Mouse (Mus musculus) brain, embryonic 14.5 days (tissue): ENCODE measurements around the gene Prex1. TPM values are rescaled to one million over a fixed set of nuclear protein-coding genes. Genes with fewer than 3 reads are reported as not detected.
A peak's percentile ranks its signal among the peaks of the same experiment; 100 is the strongest.

ENCODE experiments used
- DNase-seq: peaks from one replicate; pipeline ENCODE4 v3.0.0-alpha.2; 2011; ENCODE audit warnings: low read depth
- CTCF ChIP-seq: fragments of 200-500 bp; IDR thresholded peaks from 2 replicates; pipeline ENCODE4 v1.5.1; 2012; ENCODE audit warnings: inconsistent platforms, mild to moderate bottlenecking, moderate library complexity, borderline replicate concordance; ENCODE audit not compliant: insufficient read depth, insufficient read length; ENCODE audit errors: extremely low read depth
- POLR2A ChIP-seq: fragments of 200-500 bp; IDR thresholded peaks from 2 replicates; pipeline ENCODE4 v1.6.1; 2012; ENCODE audit warnings: mild to moderate bottlenecking, inconsistent platforms, borderline replicate concordance; ENCODE audit not compliant: poor library complexity, insufficient read depth, insufficient read length, severe bottlenecking; ENCODE audit errors: extremely low read depth
- polyA plus RNA-seq: library from polyadenylated mRNA; depleted of rRNA; stranded (reverse); fragments of >200 nt; gene quantifications from 2 replicates; pipeline ENCODE4 v1.2.3, GENCODE M21; 2012

Prex1 gene
- polyA plus RNA-seq, 1 experiment: 49.4 TPM

- no peak for DNase-seq
- TF ChIP-seq CTCF: no peak
- TF ChIP-seq POLR2A: no peak
Measured at GRCm38 (mm10) chr2:166560826-166561225, 152.8 kb downstream of the Prex1 start.

GRCm38 (mm10) chr2:166559531-166559930 is 154.1 kb downstream of the Prex1 start:
- TF ChIP-seq POLR2A (no peak), CTCF (no peak)
- no peak for DNase-seq

GRCm38 (mm10) chr2:166555508-166555907 is 158.1 kb downstream of the Prex1 start:
- peak; percentile 58 for DNase-seq
- peak; percentile 65; the same call in 1 of the 2 replicates for TF ChIP-seq CTCF
- no peak for TF ChIP-seq POLR2A

GRCm38 (mm10) chr2:166554169-166554505 is 159.5 kb downstream of the Prex1 start:
- no peak for TF ChIP-seq CTCF
- no peak for TF ChIP-seq POLR2A
- DNase-seq: no peak

GRCm38 (mm10) chr2:166553502-166554168 is 160.0 kb downstream of the Prex1 start:
- DNase-seq: peak; percentile 44
- TF ChIP-seq POLR2A: no peak
- TF ChIP-seq CTCF: no peak

GRCm38 (mm10) chr2:166552657-166553056 is 161.0 kb downstream of the Prex1 start:
- TF ChIP-seq POLR2A (no peak), CTCF (no peak)
- peak; percentile 26 for DNase-seq

- TF ChIP-seq CTCF: no peak
- TF ChIP-seq POLR2A: no peak
- peak; percentile 90 for DNase-seq
Measured at GRCm38 (mm10) chr2:166551831-166552498, 161.7 kb downstream of the Prex1 start.

GRCm38 (mm10) chr2:166549871-166550270 is 163.8 kb downstream of the Prex1 start:
- TF ChIP-seq POLR2A (no peak), CTCF (no peak)
- DNase-seq: peak; percentile 88

GRCm38 (mm10) chr2:166549069-166549468 is 164.6 kb downstream of the Prex1 start:
- DNase-seq: no peak
- TF ChIP-seq POLR2A (no peak), CTCF (no peak)

- TF ChIP-seq CTCF (no peak), POLR2A (no peak)
Measured at GRCm38 (mm10) chr2:166545580-166545979, 168.1 kb downstream of the Prex1 start.

GRCm38 (mm10) chr2:166544575-166545251 is 168.9 kb downstream of the Prex1 start:
- TF ChIP-seq POLR2A (no peak), CTCF (peak; percentile 36; the same call in 1 of the 2 replicates)
- DNase-seq: peak; percentile 39

More at GRCm38 (mm10) chr2:166545580-166545979, 168.1 kb downstream of the Prex1 start:
- DNase-seq: no peak
